Mouse (Mus musculus) spleen, postnatal 10 days (tissue): Measurements from ENCODE around the gene S1pr1.
A peak's percentile ranks its signal among the peaks of the same experiment; 100 is the strongest.

Source experiments
- DNase-seq, 2 experiments: peaks; one replicate each; pipeline ENCODE4 v3.0.0; 2021 to 2022; ENCODE audit warnings: low spot score in 2 of 2

The S1pr1 gene

GRCm38 (mm10) chr3:115674665-115675064 is 40.2 kb downstream of the S1pr1 start:
- DNase-seq = no peak

GRCm38 (mm10) chr3:115673663-115674157 is 41.2 kb downstream of the S1pr1 start:
- no peak for DNase-seq

GRCm38 (mm10) chr3:115672965-115673662 is 41.8 kb downstream of the S1pr1 start:
- DNase-seq = no peak

- DNase-seq = no peak
These were observed 45.6 kb downstream of the S1pr1 start for GRCm38 (mm10) chr3:115669230-115669629.

- no peak for DNase-seq
These were observed 47.7 kb downstream of the S1pr1 start for GRCm38 (mm10) chr3:115667182-115667581.

GRCm38 (mm10) chr3:115666547-115666946 is 48.3 kb downstream of the S1pr1 start:
- DNase-seq = no peak

- DNase-seq = no peak
These were observed 50.4 kb downstream of the S1pr1 start for GRCm38 (mm10) chr3:115664497-115664896.

GRCm38 (mm10) chr3:115660701-115661460 is 54.0 kb downstream of the S1pr1 start:
- peak; percentile 47 to 83 for DNase-seq
